Mouse (Mus musculus): ENCODE data around the gene Cpped1.

Gene Cpped1

DNA sequence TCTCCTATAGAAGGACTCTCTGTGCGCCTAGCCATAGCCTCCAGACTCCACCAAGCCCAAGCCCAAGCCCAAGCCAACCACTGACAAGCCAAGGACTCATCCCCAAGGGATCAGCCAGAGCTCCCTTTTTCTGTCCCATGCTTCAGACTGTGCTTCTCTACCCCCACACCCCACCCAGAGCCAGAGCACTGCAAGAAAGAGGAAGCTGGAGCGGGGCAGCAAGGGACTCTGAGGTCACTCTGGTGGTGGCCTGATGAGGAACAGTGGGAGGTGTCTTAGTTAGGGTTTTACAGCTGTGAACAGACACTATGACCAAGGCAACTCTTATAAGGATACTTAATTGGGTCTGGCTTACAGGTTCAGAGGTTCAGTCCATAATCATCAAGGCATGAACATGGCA, 65.8 kb downstream of the Cpped1 start:
- DNase-seq (ENCODE audit: low spot score) = no peak

DNA sequence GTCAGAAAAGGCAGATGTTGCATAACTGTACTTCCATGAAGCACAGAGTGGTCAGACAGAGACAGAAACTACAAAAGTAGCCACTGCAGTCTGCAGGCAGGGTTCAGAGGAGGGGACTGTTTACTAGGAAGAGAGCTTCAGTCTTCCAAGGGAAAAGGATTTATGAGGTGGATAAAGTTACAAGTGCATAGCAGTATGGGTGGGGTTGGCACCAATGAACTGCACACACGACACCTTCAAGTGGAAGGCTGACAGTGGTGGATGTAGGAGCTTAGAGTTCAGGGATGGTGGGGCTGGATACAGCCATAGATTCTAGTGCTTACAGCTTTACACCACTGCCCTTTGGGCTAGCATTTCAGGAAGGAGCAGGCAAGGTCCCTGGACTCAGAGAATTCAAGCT, 75.8 kb downstream of the Cpped1 start:
- DNase-seq (ENCODE audit: low spot score) = no peak

DNA sequence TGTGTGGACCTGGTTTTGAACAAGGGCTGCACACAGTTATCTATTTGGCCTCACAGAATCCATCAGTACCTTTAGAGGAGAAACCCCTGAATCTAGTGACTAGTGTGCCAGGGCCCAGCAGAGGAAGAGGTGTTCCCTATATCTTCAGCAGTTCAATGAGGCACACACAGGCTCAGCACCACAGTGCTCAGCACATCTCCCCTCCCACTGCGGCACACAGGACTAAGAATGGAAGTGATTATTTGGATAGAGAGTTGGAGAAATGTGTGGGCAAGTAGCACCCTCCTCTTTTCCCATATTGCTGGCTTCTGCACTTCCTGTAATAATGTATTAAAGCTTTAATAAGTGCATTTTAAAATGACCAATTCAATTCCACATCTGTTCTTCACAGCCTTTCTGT, 80.4 kb downstream of the Cpped1 start:
- DNase-seq (ENCODE audit: low spot score) = no peak

DNA sequence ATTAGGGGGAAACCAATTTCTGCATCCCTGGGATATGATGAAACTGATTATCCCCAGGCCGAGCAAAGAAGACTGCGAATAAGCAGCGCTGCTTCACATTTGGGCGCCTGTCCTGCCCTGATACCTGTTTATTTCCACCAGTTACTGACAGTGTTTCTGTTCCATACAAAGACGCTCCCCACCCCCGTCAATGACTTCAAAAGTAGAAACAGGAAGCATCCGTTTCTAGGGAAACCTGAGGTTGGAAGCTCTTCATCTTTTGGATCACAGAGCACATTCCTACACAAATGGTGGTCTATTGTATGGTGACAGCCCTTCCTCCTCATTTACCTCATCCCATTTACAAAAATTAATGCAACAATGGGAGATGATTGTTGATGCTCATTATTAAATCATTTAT, 84.4 kb downstream of the Cpped1 start:
- no peak for DNase-seq (ENCODE audit: low spot score)

DNA sequence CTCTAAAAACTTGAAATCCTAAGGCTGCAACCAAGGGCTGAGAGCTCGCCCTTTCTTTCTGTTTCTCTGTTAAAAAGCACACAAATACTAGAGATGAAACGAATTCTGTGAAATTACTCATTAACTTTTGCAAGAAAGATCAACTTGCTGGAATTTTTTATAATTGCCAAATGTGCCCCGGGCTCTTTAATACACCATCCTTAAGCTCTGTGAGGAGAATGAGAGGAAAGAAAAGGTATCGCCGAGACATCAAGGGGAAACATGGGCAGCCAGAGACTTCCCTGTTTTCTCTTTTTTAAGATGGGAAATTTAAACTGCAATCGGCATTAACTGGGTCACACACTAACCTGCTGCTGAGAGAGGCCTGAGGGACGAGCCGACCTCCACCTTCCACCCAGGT, 84.9 kb downstream of the Cpped1 start:
- no peak for DNase-seq (ENCODE audit: low spot score)

DNA sequence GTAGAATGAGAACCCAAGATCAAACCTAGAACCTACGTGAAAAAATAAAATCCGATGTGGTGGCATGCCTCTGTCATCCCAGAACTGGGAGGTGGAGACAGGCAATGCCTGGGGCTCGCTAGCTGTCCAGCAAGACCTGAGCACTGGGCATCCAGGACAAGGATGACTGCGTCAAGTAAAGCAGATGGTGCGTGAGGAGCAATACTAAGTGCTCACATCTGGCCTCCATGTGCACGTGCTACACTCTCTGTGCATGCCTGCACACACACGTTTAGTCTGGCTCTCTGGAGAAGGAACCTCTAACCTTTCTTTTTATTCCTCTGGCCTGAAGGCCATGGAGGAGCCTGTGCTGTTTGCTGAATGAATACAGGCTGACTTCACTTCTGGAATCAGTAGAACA, 88.5 kb downstream of the Cpped1 start:
- DNase-seq (ENCODE audit: low spot score) = no peak

DNA sequence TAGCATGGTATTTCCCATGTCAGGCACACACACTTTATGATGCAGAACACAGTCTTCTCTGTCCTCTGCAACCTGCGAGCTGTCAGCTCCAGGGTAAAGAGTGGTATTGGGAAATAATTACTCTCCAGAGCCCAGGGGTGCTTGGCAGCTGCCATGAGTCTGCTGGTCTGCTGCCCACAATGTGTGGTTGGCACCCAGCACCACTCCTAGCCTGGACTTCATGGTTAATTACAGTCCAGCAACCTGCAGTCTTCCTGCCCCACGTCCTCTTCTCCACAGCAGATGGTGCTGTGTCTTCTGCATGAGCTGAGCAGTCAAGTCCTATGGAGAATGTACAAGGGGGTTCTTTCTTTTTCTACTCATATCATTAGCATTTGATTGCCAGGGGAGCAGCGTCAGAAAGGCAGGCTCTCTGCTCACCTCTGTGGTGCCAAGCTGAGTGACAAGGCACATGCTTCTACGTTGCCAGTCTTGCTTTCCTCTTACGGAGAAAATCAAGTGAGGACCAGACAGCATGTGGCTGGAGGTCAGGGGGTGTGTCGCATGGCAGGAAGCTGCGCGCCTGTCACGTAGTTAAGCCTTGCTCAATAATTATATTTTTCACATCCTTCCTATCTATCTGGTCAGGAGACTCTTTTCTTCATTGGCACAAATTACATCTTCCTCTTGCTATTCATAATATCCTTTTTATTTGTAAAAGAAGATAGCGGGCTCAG, 94.2 kb downstream of the Cpped1 start:
- no peak for DNase-seq (ENCODE audit: low spot score)

DNA sequence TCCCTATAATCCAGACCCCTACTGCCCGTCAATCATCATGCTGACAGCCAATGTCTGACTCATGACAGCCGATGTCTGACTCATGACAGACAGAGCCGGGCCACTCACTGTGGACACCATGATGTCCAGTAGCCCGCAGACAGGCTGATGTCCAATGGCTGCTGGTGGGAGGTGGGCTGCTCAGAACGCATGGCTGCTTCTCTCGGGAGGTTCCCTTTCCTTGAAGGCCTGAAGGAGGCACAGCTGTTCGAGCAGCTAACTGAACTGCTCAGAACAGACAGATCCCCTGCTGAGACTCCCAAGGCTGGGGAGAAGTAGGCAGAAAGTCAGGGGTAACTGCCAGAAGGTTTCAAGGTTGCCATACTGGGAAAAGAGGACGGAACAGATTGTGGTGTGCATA, 97.1 kb downstream of the Cpped1 start:
- no peak for DNase-seq (ENCODE audit: low spot score)

DNA sequence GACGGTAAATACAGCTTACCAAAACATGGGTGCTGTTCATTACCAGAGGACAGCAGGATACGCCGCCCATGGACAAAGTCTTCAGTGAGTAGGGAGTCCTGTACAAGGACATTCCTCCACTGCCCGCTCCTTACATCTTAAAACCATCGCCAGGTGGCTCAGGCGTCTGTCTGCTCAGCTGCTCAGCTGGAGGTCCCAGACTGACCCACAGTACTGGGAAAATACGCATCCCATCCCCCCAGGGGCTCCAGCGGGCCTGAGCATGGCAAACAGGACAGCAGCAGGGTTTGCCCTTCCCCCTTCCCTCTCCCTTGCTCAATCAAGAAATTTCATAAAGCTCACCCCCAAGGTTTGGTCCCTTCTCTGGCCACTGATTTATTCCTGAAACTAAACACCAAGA, 99.6 kb downstream of the Cpped1 start:
- DNase-seq (ENCODE audit: low spot score) = no peak

DNA sequence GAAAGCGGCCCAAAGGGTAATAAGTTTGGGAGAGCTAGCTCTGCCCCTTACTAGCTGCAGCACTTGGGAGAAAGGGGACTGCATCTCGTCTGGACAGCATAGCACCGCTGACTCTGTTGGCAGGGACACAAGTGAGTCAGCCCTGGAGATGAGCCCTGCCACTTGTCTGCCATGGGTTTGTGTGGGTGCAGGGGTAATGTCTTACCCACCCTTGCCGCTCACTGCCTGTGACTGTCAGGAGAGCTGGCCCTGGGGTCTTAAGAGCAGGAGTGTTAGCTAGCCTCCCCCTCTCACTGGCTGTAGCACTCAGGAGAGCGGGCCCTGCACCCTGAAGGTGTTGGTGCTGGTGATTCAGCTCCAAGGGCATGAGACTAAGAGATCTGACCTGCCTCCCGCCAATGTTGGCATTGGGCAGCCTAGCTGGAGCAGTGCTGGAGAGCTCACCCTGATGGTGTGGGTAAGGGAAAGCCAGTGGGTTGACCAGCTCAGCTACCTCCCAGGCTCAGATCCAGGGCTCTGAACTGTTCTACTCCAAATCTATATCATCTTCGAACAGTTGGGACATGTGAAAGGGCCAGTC, 107.2 kb downstream of the Cpped1 start:
- DNase-seq (ENCODE audit: low spot score) = no peak

DNA sequence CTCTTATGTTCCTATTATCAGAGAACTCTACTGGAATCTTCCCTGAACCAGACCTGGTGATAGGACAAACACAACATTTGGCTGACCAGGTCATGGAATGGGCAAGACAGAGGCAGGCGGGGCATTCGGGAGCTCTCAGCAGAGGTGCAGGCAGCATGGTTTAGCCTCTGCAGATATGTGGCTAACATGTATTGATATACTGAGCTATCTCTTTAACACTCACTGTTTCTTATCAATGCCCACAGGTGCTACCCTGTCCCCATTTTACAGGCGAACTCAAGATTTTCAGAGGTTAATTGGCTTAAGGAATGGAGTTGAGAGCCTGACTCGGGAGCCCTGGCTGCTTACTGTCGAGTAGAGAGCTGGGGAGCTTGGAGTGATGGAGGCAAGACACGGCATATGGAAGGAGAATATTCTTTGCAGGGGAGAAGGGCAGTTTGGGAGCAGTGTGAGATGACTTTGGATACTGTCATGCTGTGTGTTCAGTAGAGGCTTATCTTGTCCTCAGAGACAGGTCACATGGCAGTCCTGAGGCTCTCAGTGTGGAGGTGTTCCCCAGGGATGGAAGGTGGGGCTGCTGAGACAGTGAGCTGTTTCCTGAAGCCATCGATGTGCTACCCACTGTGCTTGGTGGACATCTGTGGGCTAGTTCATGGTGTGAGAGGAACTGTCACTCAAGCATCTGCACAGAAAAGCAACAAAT, 113.3 kb downstream of the Cpped1 start:
- no peak for DNase-seq (ENCODE audit: low spot score)

DNA sequence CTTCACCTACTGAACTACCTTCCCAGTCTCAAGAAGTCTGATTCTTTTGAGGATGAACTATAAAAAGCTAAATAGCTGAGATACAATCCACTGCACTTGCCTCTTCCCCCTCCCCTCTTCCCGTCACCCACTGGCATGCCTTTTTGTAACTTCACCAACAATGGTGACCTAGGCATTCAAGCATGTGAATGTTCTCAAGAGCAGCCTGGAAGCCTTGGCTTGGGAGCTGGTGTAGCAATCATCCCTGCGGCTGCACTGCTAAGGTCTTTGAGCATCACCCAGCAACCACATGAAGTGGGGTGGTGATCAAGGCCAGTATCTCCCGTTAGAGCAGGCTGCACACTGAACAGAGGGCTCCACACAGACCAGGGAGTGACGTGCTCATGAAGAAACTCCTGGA, 114.6 kb downstream of the Cpped1 start:
- DNase-seq (ENCODE audit: low spot score) = no peak

DNA sequence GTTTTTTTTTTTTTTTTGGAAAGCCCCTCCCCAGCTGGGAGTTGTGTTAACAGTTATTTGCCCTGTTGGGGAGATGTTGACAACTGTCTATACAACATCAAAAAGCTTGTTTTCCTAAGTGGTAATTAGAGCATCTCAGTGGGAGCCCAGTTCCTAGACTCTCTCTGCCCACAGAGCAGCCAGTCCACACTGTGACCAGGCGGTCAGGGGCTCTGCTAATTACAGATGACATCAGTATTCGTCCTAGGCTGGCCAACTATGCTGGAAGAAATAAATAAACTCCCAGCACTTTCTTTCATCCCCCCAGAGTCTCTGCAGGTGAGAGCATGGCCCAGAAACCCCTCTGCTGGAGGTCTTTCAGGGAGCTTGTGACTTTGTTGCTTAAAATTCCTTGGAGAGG, 115.9 kb downstream of the Cpped1 start:
- no peak for DNase-seq (ENCODE audit: low spot score)

DNA sequence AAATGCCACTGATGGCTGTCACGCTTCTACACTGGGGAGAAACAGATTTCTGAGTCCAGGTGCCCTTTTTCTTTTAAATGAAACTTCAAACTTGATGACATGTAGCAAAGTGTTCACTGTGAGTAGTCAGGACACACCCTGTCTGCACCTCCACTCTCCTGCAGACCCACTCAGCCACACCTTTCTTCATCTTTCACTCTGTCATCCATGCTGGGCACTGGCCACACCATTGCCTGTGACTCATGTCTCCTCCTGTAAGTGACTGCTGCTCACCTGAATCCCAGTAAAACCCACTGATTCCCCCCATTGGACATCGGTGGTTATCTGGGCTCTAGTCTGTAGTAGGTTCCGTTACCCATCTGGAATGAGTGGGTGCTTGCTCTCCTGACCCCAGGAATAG, 118.8 kb downstream of the Cpped1 start:
- DNase-seq (ENCODE audit: low spot score) = no peak

DNA sequence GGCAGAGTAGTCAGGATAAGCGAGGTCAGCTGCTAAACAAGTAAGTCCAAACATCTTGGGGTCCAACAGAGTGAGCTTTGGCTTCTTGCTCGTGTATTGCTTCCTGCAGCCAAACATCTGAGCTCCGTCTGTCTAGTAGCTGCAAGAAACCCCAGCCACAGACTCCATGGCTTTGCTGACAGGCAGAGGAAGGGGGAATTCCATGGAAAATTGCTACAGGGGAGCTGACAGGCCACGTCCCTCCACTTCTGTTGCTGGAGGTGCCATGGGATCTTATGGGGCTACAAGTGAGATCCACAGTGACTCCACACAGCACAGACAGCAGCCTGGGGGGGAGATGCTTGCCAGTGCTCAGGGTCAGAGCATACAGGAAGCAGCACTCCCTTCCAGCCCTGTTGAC, 123.4 kb downstream of the Cpped1 start:
- no peak for DNase-seq (ENCODE audit: low spot score)

DNA sequence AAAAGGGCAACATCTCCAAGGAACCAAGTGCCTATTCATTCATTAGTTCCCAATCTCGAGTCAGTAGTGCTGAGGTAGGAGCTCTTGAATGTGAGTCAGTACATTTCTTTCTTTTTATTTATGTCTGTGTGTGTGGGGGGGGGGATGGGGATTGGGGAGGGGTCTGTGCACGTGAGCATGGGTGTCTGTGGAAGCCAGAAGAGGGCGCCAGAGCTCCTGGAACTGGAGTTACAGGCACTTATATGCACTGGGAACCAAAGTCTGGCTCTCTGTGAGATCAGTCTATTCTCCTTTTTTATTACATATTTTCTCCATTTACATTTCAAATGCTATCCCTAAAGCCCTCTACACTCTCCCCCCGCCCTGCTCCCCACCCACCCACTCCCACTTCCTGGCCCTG, 124.9 kb downstream of the Cpped1 start:
- DNase-seq (ENCODE audit: low spot score) = no peak

DNA sequence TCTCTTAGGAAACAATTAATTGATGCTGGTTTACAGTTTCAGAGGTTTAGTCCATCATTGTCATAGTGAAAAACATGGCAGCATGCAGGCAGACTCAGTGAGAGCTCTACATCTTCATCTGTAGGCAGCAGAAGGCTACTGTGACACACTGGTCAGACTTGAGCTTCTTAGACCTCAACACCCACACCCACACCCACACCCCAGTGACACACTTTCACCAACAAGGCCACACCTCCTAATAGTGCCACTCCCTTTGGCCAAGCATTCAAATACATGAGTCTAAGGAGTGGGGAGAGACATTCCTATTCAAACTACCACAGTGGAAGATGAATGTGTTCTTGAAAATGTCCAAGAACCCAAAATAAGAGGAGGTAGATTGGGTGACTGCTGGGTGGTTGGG, 125.9 kb downstream of the Cpped1 start:
- no peak for DNase-seq (ENCODE audit: low spot score)

DNA sequence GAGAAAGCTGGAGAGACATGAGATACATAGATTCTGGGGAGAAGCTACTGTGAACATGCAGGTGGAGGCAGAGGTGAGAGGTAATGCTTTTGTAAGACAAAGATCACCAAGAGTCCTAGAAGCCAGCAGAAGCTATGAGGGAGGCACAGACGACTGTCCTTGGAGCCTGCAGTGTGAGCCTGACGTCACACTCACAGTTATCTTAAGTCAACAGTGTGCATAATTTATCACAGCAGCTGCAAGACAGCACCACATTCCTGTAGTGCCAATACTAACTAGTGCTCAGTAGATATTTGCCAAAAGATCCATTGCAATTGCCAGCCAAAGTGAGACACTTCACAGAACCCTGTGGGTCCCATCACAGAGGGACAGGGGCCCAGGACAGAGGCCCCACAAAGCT, 127.2 kb downstream of the Cpped1 start:
- no peak for DNase-seq (ENCODE audit: low spot score)

DNA sequence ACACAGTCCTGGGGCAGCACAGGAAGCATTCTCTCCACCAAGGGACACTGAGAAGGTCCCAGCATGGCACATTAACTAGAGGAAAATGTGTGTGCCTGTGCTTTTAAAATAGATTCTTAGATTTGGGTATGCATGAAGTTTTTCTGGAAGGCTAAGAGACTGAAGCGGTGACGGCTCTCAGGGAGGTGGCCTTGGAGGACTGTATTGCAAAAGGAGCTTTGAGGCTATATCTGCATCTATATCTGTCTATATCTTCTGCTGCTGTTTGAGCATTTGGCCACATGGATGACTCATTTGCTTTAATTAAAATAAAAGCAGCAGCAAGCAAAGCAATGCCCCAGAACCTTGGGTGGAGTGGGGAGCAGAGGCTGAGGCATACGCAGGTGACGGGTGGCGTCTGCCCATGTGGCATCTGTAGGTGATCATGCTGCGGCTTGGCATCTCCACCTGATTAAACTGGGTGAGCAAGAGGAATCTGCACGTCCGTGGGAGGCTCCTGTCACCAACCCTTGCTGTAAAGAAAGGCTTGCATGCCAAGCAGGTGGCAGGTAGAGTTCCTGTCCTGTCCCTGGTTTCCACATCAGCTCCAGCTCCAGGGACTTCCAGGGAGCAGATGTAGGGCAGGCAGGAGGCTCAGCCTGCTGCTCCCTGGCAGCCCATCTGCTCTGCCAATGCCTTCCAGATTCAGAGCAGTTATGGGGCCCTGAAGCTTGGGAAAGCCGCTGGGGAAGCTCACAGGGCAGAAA, 130.4 kb downstream of the Cpped1 start:
- no peak for DNase-seq (ENCODE audit: low spot score)

DNA sequence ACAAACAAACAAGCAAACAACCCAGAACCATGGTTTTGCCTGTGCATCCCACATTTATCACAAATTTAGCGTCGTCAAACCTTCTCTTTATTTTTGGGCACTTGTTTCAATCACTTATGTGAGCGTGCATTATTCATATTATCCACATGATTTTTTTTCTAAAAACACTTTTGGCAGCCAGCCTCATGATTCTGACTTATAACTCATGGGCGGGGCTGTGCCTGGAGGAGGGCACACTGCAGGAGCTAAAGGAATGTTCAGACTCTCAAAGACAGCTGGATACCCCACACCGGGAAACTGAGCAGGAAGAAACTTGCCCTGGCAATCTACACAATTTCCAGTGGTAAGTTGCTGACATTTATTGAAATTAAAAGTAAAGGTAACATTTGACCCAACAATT, 131.1 kb downstream of the Cpped1 start:
- no peak for DNase-seq (ENCODE audit: low spot score)

DNA sequence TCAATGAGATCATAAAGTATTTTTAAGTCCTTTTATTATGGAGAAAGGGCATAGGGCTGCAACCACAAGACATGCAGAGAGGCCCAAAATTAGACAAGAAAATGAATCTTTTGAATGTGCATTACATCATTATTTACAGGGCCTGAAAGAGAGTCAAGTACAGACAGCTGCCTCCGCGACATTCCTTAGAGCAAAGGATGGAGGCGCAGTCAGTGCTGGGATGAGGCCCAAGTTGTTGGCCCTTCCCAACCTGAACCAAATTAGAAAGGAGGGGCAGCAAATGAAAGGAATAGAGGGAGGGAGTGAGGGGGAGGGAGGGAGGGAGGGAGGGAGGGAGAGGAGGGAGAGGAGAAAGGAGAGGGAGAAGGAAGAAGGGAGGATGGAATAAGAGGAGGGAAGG, 132.7 kb downstream of the Cpped1 start:
- no peak for DNase-seq (ENCODE audit: low spot score)

DNA sequence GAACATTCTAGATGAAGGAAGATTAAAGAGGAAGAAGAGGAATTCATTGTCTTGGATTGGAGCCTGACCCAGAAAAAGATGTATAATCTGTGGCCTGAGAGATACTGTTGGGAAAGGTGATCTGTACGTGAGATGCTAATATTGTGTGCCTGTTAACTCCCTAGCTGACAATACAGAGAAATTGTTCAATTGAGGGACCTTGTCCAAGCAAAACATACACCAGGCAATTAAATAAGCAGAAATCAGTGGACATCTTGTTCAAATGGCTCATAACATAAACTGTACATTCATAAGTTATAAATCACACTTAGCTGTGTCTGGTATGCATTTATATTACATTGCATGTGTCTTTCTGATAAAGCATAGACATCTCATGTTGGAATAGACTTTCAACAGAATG, 134.9 kb downstream of the Cpped1 start:
- no peak for DNase-seq (ENCODE audit: low spot score)

DNA sequence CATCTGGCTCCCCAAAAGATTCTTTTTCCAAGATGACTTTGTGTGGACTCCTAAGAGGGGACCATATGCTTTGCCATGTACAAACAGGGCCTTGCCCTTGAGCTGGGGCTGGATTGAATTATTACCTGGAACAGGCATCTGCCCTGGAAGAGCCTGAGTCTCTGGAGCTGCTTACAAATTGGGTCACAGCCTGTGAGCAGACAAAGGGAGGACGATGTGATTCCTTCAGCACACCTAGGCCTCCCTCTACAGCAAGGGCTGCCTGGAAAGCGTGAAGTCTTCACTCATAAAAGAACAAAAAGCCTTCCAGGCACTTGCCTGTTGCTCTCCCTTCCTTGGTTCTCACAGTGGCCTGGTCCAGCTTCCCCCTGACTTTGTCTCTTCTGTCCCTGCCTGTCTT, 136.9 kb downstream of the Cpped1 start:
- no peak for DNase-seq (ENCODE audit: low spot score)
